Mouse (Mus musculus) lung, postnatal 0 days (tissue): ENCODE results near the gene Zfp750.

ENCODE experiments used
- CTCF ChIP-seq: IDR thresholded peaks from 2 replicates; pipeline ENCODE4 v1.5.1; 2016; ENCODE audit warnings: antibody characterized with exemption, mild to moderate bottlenecking
- EP300 ChIP-seq: IDR thresholded peaks from 2 replicates; pipeline ENCODE4 v1.6.1; 2016; ENCODE audit warnings: antibody characterized with exemption, mild to moderate bottlenecking, control low read depth

GRCm38 (mm10) chr11:121548996-121549842 is 30.1 kb upstream of the Zfp750 start:
- TF ChIP-seq CTCF (no peak), EP300 (no peak)
